Mouse (Mus musculus): ENCODE results near the gene Pla2g4b. TPM values are rescaled to one million over a fixed set of nuclear protein-coding genes. Genes with fewer than 3 reads are reported as not detected.

The Pla2g4b gene
- polyA plus RNA-seq, 1 experiment from 2014 or later, result 1.1 TPM

DNA sequence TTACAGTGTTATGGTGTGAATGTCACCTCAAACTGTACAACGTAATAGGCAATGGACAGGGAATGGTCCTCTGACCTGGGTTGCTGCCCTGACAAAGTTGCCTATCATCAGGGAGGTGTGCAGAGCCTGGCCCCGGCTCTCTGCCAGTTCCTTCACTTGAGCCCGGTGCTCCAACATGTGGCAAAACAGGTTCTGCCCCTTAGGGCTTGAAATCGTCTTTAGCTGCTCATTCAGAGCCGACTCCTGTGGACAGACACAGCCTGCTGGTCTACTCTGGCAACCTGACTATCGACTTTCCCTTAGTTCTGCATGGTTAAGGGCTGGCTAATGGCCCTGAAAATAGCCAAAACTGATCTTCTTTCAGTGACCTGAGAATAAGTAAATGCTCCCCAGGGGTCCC lies 27.0 kb downstream of the Pla2g4b start:
- no peak for DNase-seq (ENCODE audit: low spot score)

DNA sequence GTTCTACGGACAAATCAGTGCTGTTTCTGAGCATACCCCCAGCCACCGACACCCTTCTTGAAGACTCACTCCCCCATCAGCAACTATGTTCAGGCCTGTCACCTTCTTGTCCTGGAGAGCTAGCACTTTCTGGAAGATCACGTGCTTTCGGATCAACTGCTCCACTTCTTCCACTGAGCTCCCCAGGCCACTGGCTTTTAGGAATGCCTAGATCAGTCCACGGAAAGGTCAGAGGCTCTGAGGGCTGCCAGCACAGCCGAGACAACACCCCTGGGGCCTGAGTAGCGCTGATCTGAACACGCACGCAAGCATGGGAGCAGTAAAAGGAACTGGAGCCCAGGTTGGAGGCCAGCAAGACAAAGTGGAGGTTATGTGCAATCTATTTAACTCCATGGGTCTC lies 27.4 kb downstream of the Pla2g4b start:
- DNase-seq (ENCODE audit: low spot score), result no peak

DNA sequence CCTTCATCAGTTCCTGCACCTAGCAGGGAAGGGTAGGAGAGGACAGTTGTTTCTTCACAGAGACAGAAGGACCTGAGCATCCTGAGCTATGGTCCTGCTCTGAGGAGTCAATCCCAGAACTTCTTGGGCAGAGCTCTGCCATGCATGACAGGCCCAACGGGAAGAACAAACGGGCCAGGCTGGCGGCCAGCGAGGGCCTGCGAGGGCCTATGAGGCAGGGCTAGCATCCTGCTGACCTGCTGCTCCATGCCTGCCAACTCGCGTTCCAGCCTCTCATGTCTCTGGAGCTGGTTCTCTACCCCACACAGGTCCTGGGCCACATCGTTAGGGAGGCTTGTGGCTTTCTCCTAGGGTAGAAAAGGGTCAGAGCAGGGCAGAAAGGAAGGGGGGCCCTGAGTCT lies 29.0 kb downstream of the Pla2g4b start:
- no peak for DNase-seq (ENCODE audit: low spot score)

DNA sequence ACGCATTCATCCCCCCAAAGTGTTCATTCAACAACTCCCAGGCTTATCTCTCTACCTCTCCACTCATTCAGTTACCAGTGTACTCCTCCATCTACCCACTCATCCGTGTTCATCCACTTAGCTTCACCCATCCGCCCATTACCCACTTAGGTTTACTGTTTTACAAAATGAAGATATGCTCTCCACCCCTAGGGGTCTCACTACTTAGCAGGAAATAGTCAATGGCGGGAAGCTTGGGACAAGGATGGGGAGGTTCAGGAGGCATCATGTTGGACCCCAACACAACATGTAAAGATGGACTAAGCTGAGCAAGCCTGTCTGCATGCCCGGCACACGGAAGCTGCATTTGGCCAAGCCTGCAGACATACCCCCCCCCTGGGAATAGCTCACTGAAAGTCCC lies 31.4 kb downstream of the Pla2g4b start:
- DNase-seq (ENCODE audit: low spot score), result no peak

DNA sequence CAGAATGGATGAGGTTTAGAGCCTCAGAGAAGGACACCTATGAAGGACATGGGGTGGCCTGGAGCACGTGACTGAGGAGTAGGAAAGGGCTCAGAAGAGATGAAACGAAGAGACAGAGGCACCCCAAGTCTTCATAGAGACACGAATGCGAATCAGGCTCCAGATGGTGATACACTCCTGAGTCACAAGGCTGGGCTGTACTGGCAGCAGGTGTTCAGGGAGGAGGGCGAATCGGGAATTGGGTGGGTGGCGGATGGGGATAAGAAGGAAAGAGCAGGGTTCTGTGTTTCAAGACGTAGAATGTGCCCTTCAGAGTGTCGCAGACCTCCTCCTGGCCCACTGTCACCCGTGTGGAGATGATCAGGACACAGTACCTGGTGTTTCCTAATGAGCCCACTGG lies 32.0 kb downstream of the Pla2g4b start:
- DNase-seq (ENCODE audit: low spot score), result no peak

DNA sequence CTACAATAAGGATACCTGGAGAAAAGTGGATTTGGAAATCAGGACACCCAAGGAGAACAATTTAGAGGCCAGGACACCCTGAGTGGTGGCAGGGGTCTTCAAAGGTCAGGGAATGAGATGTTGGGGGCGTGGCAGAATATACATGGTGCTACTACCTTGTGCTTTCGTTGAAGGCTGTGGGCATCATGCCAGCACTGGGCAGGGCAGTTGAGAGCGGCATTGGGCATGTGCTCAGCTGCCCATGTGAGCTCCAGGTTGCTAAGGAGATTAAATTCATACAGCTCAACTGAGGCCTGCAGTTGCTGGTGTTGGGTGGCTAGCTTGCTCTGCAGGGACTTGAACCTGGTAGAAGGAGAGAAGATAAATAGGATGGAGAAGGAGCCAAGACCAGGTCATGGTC lies 33.0 kb downstream of the Pla2g4b start:
- no peak for DNase-seq (ENCODE audit: low spot score)

DNA sequence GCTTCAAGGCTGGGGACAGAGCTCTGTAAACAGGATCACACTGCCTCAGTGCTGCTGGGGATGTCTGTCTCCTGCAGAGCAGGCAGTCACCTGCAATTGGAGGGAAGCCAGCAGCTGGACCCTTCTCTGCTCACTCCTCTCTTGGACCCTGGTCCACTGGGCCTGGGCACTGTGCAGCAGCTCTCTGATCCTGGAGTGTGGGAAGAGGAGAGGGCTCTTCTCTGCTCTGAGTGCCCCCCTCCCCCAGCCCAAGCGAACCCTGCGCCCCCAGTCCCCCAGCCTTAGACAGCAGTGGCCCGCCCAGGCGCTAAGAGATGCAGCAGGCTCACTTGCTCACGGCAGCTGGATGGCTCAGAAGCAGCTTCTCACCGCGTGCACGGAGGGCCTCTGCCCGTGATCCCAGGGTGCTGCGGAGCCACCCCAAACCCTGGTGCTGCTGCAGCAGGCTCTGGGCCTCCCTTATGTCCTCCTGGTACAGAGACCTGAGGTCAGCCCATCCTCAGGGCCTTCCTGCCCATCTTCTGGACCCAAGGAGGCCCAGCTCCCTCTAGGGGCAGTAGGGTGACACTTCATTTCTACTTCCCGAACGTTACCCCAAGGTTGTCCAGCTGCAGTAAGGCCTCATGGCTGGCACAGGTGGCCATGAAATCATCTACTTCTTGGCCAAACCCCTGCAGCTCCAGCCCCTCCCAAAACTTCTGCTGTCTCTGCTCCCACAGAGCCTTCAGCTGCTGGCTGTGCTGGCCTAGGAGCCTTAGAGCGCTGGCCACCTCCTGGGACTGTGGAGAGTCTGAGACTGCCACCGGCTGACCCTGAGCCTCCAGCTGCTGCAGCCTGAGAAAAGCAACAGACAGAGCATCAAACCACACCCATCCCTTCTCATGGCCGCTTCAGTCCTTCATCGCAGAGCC lies 35.6 kb downstream of the Pla2g4b start:
- peak; percentile 19 for DNase-seq (ENCODE audit: low spot score)

DNA sequence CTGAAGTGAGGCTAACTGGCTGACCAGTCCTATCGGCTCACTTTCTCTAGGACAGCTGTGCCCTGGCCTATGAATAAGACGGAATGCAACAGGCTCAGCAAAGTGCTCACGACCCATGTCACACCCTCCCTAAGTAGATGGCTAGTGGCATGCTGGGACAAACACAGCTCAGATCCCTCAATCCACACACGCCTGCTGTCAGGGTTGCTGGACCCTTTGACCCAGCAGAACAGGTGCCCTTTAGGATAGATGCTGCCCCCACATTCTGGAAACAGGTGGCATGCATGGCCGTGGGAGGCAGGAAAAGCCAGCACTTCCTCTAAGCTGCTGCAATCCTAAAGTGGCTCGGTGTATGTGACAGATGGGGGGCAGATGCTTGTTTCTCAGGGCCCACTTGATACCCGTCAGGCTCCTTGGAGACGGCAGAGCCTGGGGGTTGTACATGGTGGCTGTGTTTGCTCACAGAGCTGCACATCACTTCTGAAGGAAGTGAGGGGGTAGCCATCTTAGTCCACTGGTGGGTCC lies 36.3 kb downstream of the Pla2g4b start:
- DNase-seq (ENCODE audit: low spot score), result no peak

DNA sequence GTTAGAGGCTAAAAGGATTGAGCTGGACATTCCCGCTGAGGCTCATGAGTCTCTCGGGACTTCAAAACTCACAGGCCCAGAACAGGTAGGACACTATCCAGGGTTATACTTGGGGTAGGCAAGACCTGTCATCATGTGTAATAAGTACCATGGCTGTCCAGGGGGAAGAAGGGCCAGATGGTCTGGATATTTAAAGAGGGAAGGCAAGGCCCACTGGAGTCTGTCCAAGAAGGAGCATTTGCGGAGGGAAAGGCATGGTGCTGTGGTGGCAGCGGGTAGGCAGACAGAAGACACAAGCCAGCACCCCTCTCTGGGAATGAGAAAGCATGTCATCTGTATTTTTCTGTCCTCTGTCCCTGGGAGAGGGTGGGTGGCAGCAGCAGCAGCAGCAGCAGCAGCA lies 40.9 kb downstream of the Pla2g4b start:
- DNase-seq (ENCODE audit: low spot score), result no peak

DNA sequence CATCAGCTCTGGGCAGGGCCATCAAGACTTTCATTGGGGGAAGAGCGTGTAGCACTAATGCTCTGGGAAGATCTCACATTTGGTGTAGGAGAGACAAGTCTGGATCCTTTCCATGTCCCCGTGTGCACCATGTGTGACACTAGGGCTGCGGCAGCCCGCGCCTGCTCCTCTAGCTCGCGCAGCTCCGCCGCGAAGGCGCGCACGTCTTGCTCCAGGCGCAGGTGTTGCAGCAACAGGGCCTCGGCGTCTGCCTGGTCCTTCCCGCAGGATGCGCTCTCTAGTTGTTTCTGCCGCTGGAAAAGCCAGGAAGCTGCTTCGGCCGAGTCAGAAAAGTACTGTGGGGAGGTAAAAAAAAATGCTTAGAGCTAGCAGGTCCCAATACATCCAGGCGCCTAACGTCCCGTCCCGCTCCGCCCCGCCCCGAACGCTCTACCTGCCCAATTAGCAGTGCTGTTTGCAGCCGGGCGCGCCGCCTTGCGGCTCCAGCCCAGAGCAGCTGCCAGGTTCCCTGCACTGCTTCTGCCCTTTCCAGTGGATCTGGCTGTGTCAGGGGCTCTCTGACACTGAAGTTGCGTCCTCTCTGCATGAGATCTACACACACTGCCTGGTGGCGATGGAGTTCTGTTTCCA lies 43.0 kb downstream of the Pla2g4b start:
- DNase-seq (ENCODE audit: low spot score), result peak; percentile 73

DNA sequence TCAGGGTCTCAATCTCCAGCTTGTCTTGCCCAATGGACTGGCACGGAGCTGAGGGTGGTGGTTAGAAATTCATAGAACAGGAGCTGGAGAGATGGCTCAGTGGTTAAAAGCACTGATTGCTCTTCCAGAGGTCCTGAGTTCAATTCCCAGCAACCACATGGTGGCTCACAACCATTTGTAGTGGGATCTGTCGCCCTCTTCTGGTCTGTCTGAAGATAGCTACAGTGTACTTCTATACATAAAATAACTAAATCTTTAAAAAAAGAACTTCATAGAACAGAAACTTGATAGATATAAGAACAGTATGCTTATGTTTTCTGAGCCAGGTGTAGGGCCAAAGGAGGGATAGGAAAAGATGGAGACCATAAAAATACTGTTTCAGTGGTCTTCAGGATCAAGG lies 49.2 kb downstream of the Pla2g4b start:
- no peak for DNase-seq (ENCODE audit: low spot score)

DNA sequence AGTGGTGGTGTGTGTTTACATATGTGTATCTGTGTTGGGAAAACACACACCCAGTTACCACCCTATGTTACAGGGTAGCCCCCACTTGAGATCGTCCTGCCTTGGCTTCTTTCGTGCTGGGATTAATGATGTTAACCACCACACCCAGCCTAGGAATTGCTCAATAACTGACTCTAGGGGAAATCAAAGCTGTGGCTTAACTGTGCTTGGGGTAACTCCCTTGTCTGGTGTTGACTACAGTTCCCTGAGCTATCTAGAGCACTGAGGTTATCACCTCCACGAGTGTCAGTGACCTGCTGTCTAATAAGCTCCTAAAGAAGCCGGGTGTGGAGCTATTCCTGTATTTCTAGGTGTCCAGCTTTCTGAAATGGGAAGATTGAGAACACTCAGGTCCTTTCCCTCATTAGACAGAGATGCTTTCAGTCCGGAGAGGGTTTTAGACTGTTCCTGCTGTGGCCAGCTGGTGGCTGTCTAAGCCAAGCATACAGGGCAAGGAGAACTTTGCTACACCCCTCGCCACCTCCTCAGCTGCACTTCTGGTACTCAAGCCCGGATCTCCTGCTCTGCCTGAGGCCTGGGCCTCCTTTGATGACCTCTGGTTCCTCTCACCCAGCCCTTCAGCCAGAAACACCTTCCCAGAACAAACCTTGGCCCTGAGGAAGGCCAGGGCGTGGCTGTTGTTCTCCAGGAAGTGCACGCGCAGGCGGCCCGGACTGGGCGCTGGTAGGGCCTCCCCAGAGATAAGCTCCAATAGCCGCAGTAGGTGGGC lies 51.6 kb downstream of the Pla2g4b start:
- DNase-seq (ENCODE audit: low spot score), result no peak

DNA sequence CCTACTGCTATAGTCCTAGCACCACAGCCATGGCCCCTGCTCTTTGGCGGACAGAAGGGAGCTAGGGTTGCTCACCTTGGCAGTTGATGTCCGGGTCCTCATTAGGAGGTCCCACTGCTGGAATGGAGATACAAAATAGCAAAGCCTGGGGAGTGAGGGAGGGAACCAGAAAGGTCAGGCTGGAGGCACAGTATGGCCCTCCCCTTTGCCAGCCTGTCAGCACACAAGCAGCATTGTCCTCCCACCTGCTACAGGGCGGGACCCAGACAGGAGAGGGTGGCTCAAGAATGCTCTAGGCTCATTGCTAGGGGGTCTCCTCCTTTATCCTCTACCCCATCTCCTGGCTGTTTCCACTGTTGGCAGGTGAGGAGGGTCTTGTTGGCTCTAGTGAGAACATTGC lies 52.8 kb downstream of the Pla2g4b start:
- DNase-seq (ENCODE audit: low spot score), result no peak

DNA sequence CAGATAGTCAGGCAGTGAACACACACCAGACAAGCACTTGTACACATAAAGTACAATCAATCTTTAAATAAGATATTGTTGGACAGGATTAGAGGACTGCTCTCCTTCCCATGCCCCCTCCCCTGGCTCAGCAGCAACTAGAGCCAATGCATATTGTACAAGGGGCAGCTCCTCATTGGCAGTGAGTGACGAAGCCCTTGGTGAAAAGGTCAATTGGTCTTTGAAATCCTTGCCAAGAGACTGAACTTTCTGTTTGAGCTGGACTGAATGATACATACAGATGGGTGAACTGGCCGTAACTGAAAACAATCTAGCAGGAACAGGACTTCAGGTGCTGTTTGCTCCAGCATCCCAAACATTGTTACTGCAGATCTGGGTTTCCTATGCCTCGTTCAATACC lies 54.2 kb downstream of the Pla2g4b start:
- DNase-seq (ENCODE audit: low spot score), result no peak

DNA sequence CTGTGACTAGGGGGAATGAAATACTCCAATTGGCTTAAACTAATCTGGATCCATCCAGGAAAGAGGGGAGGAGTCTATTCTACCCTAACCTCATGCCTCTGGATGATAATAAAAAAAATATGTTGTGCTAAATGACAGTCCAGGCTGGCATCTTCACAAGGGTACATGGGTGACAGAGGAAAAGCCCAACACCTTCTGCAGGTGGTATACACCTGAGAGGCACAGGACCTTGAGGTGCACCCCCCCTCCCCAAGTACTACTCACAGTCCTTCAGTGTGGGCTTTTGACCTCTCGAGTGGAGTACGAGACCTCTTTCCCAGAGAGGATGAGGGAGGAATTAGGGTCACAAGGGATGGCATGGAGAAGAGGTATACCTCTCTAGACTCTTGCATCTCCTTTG lies 54.7 kb downstream of the Pla2g4b start:
- DNase-seq (ENCODE audit: low spot score), result no peak

DNA sequence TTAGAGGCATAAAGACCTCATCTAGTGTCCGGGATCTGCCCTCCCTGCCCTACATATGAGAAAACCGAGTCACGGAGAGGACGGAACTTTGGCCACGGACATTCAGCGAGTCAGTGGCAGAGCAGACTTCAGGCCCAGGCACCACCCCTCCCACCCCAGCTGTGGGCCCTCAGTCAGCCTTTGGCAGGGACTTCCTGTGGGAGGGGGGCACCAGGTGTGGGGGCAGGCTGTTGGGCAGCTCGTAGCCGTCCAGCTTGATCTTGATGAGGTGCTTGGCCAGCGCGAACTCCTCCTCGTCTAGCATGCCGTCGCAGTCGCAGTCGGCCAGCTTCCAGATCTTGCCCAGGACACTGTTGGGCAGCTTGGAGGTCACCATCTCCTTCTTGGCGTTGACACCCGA lies 57.8 kb downstream of the Pla2g4b start:
- no peak for DNase-seq (ENCODE audit: low spot score)

Small RNA genes lying within 50 kb of the gene (microRNA-seq; reads per million reads assigned to microRNA genes)
- gene Mir7665 (ENCODE audit: borderline number of aligned reads), result not detected

Other genes with a start within 250 kb of the Pla2g4b start
- gene Rpap1, start 245.9 kb upstream of the Pla2g4b start, polyA plus RNA-seq (2015; fragmentation: Nextera tagmentation; extraction: Ambion mirVana), result 17.9 and 18.0 TPM in 2 replicates
- gene Tyro3, start 235.7 kb upstream of the Pla2g4b start, polyA plus RNA-seq (2015; fragmentation: Nextera tagmentation; extraction: Ambion mirVana), result 1.8 and 2.3 TPM in 2 replicates
- gene Mga, start 136.2 kb upstream of the Pla2g4b start, polyA plus RNA-seq (2015; fragmentation: Nextera tagmentation; extraction: Ambion mirVana), result 19.5 and 24.1 TPM in 2 replicates
- 0.68 and 1.2 TPM in 2 replicates for gene Mapkbp1, start 60.7 kb upstream of the Pla2g4b start, polyA plus RNA-seq (2015; fragmentation: Nextera tagmentation; extraction: Ambion mirVana)
- 18.3 and 22.1 TPM in 2 replicates for gene Jmjd7, start 5.9 kb upstream of the Pla2g4b start, polyA plus RNA-seq (2015; fragmentation: Nextera tagmentation; extraction: Ambion mirVana)
- gene Gm28042, start 5.9 kb upstream of the Pla2g4b start, polyA plus RNA-seq (2015; fragmentation: Nextera tagmentation; extraction: Ambion mirVana), result 0.70 and 1.3 TPM in 2 replicates
- 33.4 and 34.5 TPM in 2 replicates for gene Ehd4, start 121.2 kb downstream of the Pla2g4b start, polyA plus RNA-seq (2015; fragmentation: Nextera tagmentation; extraction: Ambion mirVana)
- 0.09 TPM in 2 replicates for gene Pla2g4e, start 211.9 kb downstream of the Pla2g4b start, polyA plus RNA-seq (2015; fragmentation: Nextera tagmentation; extraction: Ambion mirVana)